Mouse (Mus musculus): ENCODE results near the gene Wdr26. TPM values are rescaled to one million over a fixed set of nuclear protein-coding genes. Genes with fewer than 3 reads are reported as not detected.

Gene Wdr26
- total RNA-seq (2023), result 221 TPM

DNA sequence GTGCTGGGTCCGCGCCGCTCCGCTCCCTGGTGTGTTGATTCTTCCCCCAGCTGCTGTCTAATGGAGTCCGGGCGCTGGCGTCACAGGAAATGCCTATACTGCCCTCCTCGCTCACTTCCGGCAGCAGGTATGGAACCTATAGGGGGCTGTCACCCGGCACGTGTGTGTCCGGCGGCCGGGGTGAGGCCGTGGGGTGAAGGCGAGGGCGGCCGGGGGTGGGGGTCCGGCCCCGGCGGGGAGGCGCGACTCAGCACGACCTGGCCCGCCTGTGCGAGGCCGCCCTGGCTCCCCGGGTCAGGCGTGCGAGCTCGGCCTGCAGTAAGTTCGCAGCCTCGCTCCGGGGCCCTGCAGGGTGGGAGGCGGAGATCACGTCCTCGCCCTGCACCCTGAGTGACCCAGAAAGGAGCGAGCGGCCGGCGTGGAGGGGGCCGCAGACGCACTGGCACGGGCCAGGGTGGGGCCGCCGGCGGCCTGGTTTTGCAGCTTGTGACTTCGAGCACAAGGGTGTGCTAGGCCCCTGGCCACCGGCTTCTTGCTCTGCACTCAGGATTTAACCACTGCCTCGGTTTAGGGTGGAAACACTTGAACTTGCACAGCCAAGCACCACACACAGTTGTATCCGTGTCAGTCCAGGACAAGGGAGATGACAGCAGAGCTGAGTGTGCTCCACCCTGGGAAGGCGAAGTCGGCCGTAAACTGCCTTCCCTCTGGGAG lies at the start of gene Wdr26:
Wdr26 (minus strand) TSS at position 82 of the 714 bp plus-strand sequence.

DNA sequence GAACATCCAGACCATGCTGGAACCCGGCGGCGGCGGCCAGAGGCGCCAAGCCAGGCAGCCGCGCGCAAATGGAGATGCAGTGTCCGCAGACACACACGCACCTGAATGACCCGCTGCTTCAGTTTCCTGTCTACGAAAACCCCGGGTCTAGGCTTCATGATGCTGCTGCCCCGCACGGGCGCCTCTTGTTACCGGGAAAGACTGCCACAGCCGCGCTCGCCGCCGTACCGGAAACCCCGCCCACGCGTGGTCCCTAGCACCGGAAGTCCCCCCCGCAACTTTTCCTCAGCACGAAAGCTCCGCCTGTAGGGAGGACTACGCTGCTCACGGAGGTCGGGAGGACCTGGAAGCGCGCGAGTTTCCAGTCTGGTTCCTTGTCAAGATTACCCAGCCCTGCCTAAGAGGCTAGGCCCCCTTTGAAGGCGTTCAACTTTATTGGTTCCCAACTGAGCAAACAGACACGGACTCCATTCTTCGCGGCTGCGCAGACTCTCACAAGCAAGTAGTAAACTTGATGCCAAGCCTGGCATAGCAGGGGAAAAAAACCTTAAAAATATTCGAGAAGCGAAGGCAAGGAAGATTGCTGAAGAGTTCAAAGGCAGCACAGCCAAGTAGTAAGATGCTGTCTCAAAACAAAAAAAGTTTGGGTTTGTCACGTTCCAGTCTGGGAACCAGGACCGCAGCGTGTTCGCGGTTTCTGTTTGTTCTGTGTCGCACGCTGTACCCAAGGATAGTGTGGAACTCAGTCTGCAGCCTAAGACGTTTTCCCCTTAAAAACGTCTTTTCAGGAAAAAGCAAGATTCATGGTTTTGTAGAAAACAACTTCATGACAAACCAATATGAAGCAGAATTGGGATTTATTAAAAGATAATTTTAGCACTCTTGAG lies 67.6 kb downstream of the Wdr26 start, which contains the start of the genes Nvl and Cnih4:
Nvl (minus strand) TSS at position 255 of the 887 bp plus-strand sequence.
Cnih4 (plus strand) TSS at position 744 of the 887 bp plus-strand sequence.

Other genes starting within 250 kb of the Wdr26 start
- gene Ephx1, start 191.1 kb downstream of the Wdr26 start, total RNA-seq (2023), result 59.8 TPM
- gene 9130409I23Rik, start 160.8 kb downstream of the Wdr26 start, total RNA-seq (2023), result not detected
- 29.0 TPM for gene Nvl, start 67.8 kb downstream of the Wdr26 start, total RNA-seq (2023)
- 14.5 TPM for gene Cnih4, start 67.3 kb downstream of the Wdr26 start, total RNA-seq (2023)
- gene Cnih3, start 140.6 kb upstream of the Wdr26 start, total RNA-seq (2023), result not detected

All from CD8-positive naive resting alpha-beta T cell, adult 57 days (primary cell).